18 mouse cellular contexts compared by ENCODE assay signal in genomic region chr14:52199412-52199811, GRCm38 (mm10).
"Had no signal": no experiment of that assay in that cellular context is flagged by ENCODE, and none has a peak within 500 bp of the region (broad histone marks: within the 10 kb centered on the region; RNA-seq: fewer than 3 reads in every experiment).

No protein-coding gene starts in this region.

- H3K4me2 ChIP-seq: midbrain, embryonic 11.5 days; midbrain, embryonic 15.5 days; neural tube, embryonic 13.5 days; stomach, embryonic 15.5 days had no signal

- H3K4me3 ChIP-seq: limb, embryonic 10.5 days; midbrain, embryonic 15.5 days; neural tube, embryonic 13.5 days; stomach, embryonic 15.5 days had no signal

- DNase-seq: kidney, adult 8-10 months; kidney, postnatal 25 days; layer of hippocampus, adult 9-11 months; layer of hippocampus, postnatal 36 days; lung, adult 2 months; lung, postnatal 10 days; lung, postnatal 4 days; retina, postnatal 1 day; right cerebral cortex, postnatal 14 days; thymus, adult 2 months; thymus, postnatal 36 days had no signal

- H3K9me3 ChIP-seq: limb, embryonic 10.5 days; midbrain, embryonic 15.5 days; neural tube, embryonic 13.5 days; stomach, embryonic 15.5 days had no signal

- H3K9ac ChIP-seq: midbrain, embryonic 15.5 days; neural tube, embryonic 13.5 days; stomach, embryonic 15.5 days had no signal

- H3K27me3 ChIP-seq: midbrain, embryonic 15.5 days; neural tube, embryonic 13.5 days; stomach, embryonic 15.5 days had no signal

- H3K27ac ChIP-seq: limb, embryonic 10.5 days; midbrain, embryonic 15.5 days; neural tube, embryonic 13.5 days; stomach, embryonic 15.5 days had no signal

- ATAC-seq: inflammation-experienced regulatory T-cells, adult 6 months; intestine, postnatal 0 days; midbrain, embryonic 15.5 days had no signal
